Mouse (Mus musculus) G1E (cell line): Measurements from ENCODE around the gene Dnah11. TPM values are rescaled to one million over a fixed set of nuclear protein-coding genes. Genes with fewer than 3 reads are reported as not detected.

Source experiments
- ATAC-seq: 2 replicates; pipeline ENCODE4 v1.8.0; 2016; ENCODE audit warnings: mild to moderate bottlenecking; ENCODE audit not compliant: insufficient number of reproducible peaks, poor library complexity, low FRiP score, severe bottlenecking; ENCODE audit errors: extremely low read depth
- DNase-seq: peaks from one replicate; pipeline ENCODE4 v3.0.0; 2012; ENCODE audit warnings: low spot score
- H3K27me3 ChIP-seq: 2 replicates; pipeline ENCODE4 v1.6.1; 2012; ENCODE audit warnings: mild to moderate bottlenecking, low read length, inconsistent platforms; ENCODE audit not compliant: insufficient read depth
- H3K36me3 ChIP-seq: replicated peaks from 2 replicates; pipeline ENCODE3; 2012; ENCODE audit warnings: mild to moderate bottlenecking, inconsistent platforms
- H3K4me1 ChIP-seq: 2 replicates; pipeline ENCODE4 v1.6.1; 2012; ENCODE audit warnings: low read depth, low read length, inconsistent platforms, mixed read lengths; ENCODE audit not compliant: insufficient read depth
- H3K4me3 ChIP-seq: 2 replicates; pipeline ENCODE4 v1.5.1; 2012; ENCODE audit warnings: low read depth, mild to moderate bottlenecking, inconsistent platforms, low read length, moderate library complexity, mixed read lengths
- H3K9me3 ChIP-seq: replicated peaks from 2 replicates; pipeline ENCODE4 v1.6.1; 2012; ENCODE audit warnings: inconsistent platforms
- CTCF ChIP-seq: IDR thresholded peaks from 2 replicates; pipeline ENCODE4 v1.5.1; 2012; ENCODE audit warnings: low read depth, low read length, inconsistent platforms, mixed read lengths
- GATA1 ChIP-seq: IDR thresholded peaks from 2 replicates; pipeline ENCODE4 v1.6.1; 2012; ENCODE audit warnings: borderline replicate concordance, low read length, inconsistent platforms, mixed read lengths
- GATA2 ChIP-seq: IDR thresholded peaks from 2 replicates; pipeline ENCODE4 v1.6.1; 2012; ENCODE audit warnings: low read depth, low read length, inconsistent platforms, borderline replicate concordance
- POLR2AphosphoS5 ChIP-seq: IDR thresholded peaks from 2 replicates; pipeline ENCODE4 v1.6.1; 2012; ENCODE audit warnings: low read depth, low read length, inconsistent platforms; ENCODE audit not compliant: insufficient replicate concordance
- TAL1 ChIP-seq: conservative IDR thresholded peaks from 2 replicates; pipeline ENCODE4 v1.6.1; 2012; ENCODE audit warnings: low read depth, low read length, inconsistent platforms, mixed read lengths
- polyA plus RNA-seq: library from polyadenylated mRNA; stranded (reverse); fragments of >175 nt; gene quantifications from 2 replicates; pipeline ENCODE4 v1.2.3, GENCODE M21; 2012
- total RNA-seq, 2 experiments: library from RNA; stranded (forward) in 1 of 2; stranded (reverse) in 1 of 2; fragments of 200-1000 nt in 1 of 2; fragments of >200 nt in 1 of 2; fragmentation: Nextera tagmentation in 1 of 2; gene quantifications; 2 replicates each; pipeline ENCODE4 v1.2.3; 2014 to 2017

The Dnah11 gene
- total and polyA plus RNA-seq, 3 experiments = 0.05 TPM; not detected in 2

GRCm38 (mm10) chr12:117853316-117853715 is 345.5 kb downstream of the Dnah11 start:
- no peak overlapping the region for H3K4me3 ChIP-seq
- ATAC-seq = no peak
- no peaks in the 10 kb centered on the region for H3K4me1 ChIP-seq
- peak; percentile 6 for DNase-seq
- TF ChIP-seq CTCF (peak; percentile 70), POLR2AphosphoS5 (no peak), GATA2 (no peak), TAL1 (no peak), GATA1 (no peak)
- peaks cover 25% of the 10 kb centered on the region for H3K9me3 ChIP-seq
- H3K36me3 ChIP-seq = peaks cover 3% of the 10 kb centered on the region
- H3K27me3 ChIP-seq = no peaks in the 10 kb centered on the region

GRCm38 (mm10) chr12:117850472-117850871 is 348.4 kb downstream of the Dnah11 start:
- no peak for DNase-seq
- no peak for ATAC-seq
- peaks cover 22% of the 10 kb centered on the region for H3K9me3 ChIP-seq

GRCm38 (mm10) chr12:117848621-117849020 is 350.2 kb downstream of the Dnah11 start:
- Histone ChIP-seq H3K9me3 (peaks cover 21% of the 10 kb centered on the region), H3K27me3 (no peaks in the 10 kb centered on the region), H3K4me1 (peaks cover 3% of the 10 kb centered on the region), H3K36me3 (peaks cover 3% of the 10 kb centered on the region), H3K4me3 (no peak overlapping the region)
- ATAC-seq (no peak), DNase-seq (no peak)
- no peak for TF ChIP-seq POLR2AphosphoS5
- no peak for TF ChIP-seq GATA2
- no peak for TF ChIP-seq CTCF
- no peak for TF ChIP-seq GATA1
- no peak for TF ChIP-seq TAL1

More at GRCm38 (mm10) chr12:117850472-117850871, 348.4 kb downstream of the Dnah11 start:
- Histone ChIP-seq H3K4me3 (no peak overlapping the region), H3K4me1 (no peaks in the 10 kb centered on the region), H3K36me3 (peaks cover 3% of the 10 kb centered on the region), H3K27me3 (no peaks in the 10 kb centered on the region)
- no peak for TF ChIP-seq GATA2
- TF ChIP-seq GATA1 = no peak
- TF ChIP-seq CTCF = no peak
- no peak for TF ChIP-seq POLR2AphosphoS5
- TF ChIP-seq TAL1 = no peak

GRCm38 (mm10) chr12:117844917-117845316 is 353.9 kb downstream of the Dnah11 start:
- Histone ChIP-seq H3K4me3 (no peak overlapping the region), H3K27me3 (no peaks in the 10 kb centered on the region), H3K4me1 (peaks cover 5% of the 10 kb centered on the region), H3K36me3 (no peaks in the 10 kb centered on the region), H3K9me3 (peaks cover 22% of the 10 kb centered on the region)
- no peak for ATAC-seq
- TF ChIP-seq GATA1 (no peak), CTCF (no peak), GATA2 (no peak), POLR2AphosphoS5 (no peak)
- DNase-seq = no peak

GRCm38 (mm10) chr12:117844075-117844408 is 354.8 kb downstream of the Dnah11 start:
- H3K27me3 ChIP-seq = no peaks in the 10 kb centered on the region
- peaks cover 25% of the 10 kb centered on the region for H3K9me3 ChIP-seq
- no peak for ATAC-seq
- peak; percentile 8 for DNase-seq
- no peaks in the 10 kb centered on the region for H3K36me3 ChIP-seq
- peaks cover 5% of the 10 kb centered on the region for H3K4me1 ChIP-seq
- TF ChIP-seq GATA1 = no peak
- TF ChIP-seq GATA2 = no peak
- TF ChIP-seq TAL1 = no peak
- TF ChIP-seq POLR2AphosphoS5 = no peak
- TF ChIP-seq CTCF = no peak
- peak overlapping the region; percentile 74 for H3K4me3 ChIP-seq

GRCm38 (mm10) chr12:117843302-117844074 is 355.4 kb downstream of the Dnah11 start:
- Histone ChIP-seq H3K9me3 (peaks cover 25% of the 10 kb centered on the region), H3K4me1 (peaks cover 5% of the 10 kb centered on the region), H3K27me3 (peaks cover 3% of the 10 kb centered on the region; the same call in 1 of the 2 replicates), H3K4me3 (peak overlapping the region; percentile 74), H3K36me3 (no peaks in the 10 kb centered on the region)
- DNase-seq (peak; percentile 21), ATAC-seq (peak; percentile 25)
- TF ChIP-seq TAL1 = no peak
- TF ChIP-seq GATA2 = no peak
- no peak for TF ChIP-seq GATA1
